Mouse (Mus musculus) c-Kit-positive CD71-positive TER-119-positive erythroid progenitor cells, embryonic 14.5 days (primary cell): ENCODE measurements at regions not wholly inside any gene's neighbourhood (a gene's known extent, or its start where the extent isn't known, plus 50 kb on each side); places are given as distances from the start of the nearest gene placed in this dataset.

ENCODE experiments used
- DNase-seq: peaks from one replicate; pipeline ENCODE4 v3.0.0-alpha.2; 2013; ENCODE audit warnings: low spot score

DNA sequence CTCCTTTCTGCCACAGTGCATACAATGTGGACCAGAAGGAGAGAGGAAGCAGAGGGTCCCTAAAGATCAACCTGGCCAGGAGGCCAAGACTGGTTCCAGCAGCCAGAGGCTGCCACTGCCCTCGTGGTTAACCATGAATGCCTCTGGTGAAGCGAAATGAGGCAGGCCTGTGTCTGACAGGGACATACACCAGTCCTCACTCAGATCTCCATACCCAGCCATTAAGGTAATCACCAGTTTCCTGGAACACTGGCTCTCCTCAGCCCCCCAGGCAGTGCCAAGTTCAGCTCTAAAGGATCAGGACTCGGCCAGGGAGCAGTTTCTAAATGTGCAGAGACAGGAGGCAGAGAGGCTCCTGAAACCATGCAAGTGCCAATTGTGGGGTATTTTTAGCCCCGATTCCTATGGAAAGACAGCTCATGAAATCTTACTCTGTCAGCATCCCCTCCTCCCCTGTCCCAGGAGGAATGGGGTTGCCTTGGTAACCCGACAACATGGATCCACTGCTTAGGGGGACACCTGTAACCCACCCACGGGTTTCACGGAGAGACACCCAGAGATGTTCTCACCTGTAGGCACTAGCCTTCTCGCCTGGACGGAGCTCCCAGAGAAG, 103.6 kb downstream of the Ier5 start:
- DNase-seq: no peak

- no peak for DNase-seq
Measured at GRCm38 (mm10) chr1:154993927-154994856, 105.2 kb downstream of the Ier5 start.

DNA sequence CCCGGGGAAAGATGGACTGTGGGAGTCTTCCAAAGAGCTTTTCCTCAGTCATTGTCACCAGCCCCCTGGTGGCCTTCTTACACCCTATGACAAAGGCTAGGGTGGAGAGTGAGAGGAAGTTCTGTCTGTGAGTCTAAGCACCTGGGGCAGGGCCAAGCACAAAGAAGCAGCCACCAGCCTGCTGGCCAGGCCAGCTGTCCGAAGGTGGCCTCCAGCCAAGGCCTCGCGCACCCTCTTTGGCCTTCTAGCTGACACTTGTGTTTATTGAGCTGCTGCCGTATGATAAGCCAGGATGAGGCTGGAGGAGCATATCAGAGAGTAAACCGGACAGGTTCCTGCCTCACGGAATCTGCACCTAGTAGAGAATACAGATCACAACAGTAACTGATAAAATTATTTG, 99.0 kb upstream of the Cacna1e start:
- DNase-seq: no peak

DNA sequence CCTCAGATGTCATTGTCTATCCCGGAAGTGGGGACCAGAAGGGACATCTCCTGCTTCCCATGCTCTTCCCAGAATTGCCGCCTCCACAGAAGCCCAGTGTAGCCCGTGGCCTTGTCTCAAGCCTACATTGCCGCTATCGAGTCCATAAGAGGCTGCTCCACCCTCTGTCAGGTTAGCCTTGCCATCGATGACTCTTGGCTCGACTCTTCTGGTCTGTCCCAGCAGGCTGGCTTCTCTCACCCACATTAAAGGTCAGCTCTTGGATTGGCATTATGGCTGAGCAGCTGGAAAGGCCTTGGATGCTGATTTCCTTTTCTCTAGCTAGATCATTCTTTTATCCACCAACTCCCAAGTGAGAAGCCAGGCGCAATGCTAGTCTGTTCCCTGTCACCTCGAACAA, 98.5 kb upstream of the Cacna1e start:
- no peak for DNase-seq

DNA sequence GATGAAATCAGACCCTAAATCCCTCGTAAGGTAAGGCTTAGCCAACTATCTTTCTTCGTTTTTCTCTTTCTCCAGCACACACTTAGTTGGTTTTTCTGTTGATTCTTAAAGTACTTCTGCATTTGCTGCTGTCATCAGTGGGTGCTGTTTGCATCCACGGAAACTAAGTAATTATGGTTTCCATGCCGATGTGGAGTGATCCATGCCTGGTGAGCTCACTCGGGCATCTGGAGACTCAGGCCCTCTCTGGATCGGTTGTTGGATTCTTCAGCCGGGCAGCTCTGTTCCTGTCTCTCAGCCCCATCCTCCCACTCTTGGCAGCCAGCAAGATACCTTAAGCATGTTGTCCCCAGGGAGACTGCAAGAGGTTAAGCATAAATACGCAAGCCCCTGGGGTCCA, 97.4 kb upstream of the Cacna1e start:
- DNase-seq: no peak

DNA sequence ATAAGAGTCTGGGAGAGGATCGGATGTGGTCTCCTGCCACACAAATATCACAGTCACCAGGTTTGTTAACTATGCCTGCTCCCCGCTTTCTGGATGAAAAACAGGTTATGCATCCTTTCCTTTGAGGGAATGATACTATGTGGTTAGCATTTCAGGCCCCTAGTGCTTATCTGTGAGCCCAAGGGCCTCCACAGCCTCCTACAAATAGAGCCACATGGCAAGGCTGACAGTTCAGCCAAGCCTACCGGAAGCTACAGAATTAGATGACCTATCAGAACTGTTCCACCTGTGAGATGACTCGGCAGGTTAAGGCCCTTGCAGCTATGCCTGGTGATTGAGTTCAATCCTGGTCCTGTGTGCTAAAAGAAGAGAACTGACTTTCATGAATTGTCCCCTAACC, 91.4 kb upstream of the Cacna1e start:
- no peak for DNase-seq

GRCm38 (mm10) chr1:154961271-154961670, 77.0 kb upstream of the Cacna1e start:
- no peak for DNase-seq

DNA sequence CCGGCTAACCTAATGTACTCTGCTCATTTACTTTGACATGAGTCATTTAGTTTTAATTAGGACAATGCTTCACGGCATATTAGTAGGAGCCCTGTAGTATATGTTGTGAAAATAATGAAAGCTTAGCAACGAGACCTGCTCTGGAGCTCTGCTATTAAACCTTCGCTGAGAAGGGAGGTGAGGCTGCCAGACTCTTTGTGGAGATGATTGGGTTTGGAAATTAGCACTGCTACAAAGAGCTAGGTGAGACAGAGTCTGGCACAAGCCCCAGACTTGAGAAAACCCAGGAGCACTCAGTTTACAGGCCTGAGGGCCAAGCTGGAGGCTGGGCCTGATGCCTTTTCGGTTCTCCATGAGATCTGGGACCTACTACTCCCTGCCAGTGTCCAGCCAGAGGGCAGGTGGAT, 72.3 kb upstream of the Cacna1e start:
- no peak for DNase-seq

DNA sequence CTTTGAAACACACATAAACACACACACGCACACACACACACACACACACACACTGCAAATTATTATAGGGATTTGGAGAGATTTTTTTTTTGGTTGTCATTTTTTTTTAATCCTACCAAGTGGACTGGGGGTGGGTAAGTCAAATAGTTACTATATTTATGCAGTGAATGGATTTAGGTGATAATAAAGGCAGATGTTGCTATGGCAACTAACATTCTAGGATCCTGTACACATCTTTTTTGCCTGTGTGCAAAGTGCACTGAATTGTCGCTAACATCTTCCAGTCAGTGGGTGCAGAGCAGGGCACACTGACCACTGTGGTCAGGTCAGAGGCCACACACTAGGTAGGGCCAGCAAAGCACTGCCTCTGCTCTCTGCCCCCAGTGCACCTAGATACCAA, 68.4 kb upstream of the Cacna1e start:
- no peak for DNase-seq
